Mouse (Mus musculus) small intestine, adult 2 months (tissue): ENCODE measurements around the gene Slc18a2.

Experiments
- CTCF ChIP-seq: fragments of 200-500 bp; IDR thresholded peaks from 2 replicates; pipeline ENCODE4 v1.5.1; 2012; ENCODE audit warnings: low read depth, mild to moderate bottlenecking, control low read depth, inconsistent platforms, low read length, moderate library complexity, mixed read lengths; ENCODE audit not compliant: insufficient replicate concordance, insufficient read length; ENCODE audit errors: extremely low read depth
- POLR2A ChIP-seq: fragments of 200-500 bp; IDR thresholded peaks from 2 replicates; pipeline ENCODE4 v1.6.1; 2012; ENCODE audit warnings: low read depth, mild to moderate bottlenecking, control low read depth, inconsistent platforms, low read length, moderate library complexity

- TF ChIP-seq CTCF (no peak), POLR2A (no peak)
Observed at GRCm38 (mm10) chr19:59264838-59265532, 4.3 kb downstream of the Slc18a2 start.
